Mouse (Mus musculus): Measurements from ENCODE around the gene Pou3f3.
A peak's percentile ranks its signal among the peaks of the same experiment; 100 is the strongest.

The Pou3f3 gene

DNA sequence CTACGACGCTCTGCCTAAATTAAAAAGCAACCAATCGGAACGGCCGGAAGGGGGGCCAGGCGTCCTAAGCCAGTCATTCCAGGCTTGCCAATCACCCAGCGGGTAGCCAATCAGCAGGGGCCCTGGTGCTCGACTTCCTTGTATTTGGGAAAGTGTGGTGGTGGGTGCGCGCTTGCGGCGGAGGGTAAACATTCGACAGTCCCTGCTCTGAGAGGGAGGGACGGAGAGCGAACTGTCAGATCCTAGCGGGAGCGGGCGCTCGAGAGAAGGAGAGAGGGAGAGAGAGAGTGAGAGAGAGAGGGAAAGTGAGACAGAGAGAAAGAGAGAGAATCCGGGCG, at the start of gene Pou3f3:
TSS of gene Pou3f3 (plus strand) at position 191 of the 338 bp plus-strand sequence.
- peak; percentile 98 for DNase-seq (ENCODE audit: low read depth, low spot score)

DNA sequence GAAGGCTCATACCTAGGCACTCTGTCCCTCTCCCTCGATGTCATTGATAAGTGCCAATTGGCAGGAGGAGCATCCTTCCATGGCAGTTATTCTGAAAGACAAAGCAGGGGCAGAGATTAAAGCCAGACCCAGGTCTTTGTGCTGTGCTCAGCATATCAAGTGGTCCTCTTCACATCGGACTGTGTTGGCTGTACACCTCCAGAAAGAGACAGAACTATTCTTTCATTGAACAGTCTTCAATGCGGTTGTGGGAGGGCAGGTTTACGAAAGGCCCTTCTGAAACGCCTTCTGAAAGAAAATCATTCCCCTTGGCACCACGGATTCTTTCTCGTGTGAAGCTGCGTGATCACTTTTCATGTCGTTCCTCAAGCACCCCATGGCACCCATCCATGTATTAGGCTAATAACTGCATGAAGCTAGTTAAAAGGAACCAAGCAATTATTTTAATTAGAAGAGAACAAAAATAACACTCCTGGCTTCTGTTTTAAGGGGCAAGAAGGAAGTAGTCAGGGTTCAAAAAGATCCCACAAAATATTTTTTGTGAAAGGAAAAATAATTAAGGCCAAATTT, 47.1 kb upstream of the Pou3f3 start:
- DNase-seq (ENCODE audit: low read depth, low spot score), result no peak

DNA sequence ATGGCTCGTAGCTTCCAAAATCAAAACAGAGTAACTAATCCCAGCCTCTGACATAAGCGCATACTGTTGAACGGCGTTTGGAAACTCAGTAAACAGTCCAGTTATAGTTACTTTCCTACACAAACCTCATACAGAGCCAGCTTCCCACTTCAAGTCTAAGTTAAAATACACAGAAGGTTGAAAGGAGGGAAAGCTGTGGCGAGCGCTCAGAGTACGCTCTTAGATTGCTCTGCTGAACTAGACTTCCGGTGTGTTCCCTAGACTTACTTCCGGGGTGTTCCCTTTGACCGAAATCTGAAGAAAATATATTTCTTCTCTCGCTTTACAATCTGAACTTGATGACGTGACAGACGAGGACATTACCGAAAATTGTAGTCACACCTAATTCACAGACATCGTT, 44.1 kb upstream of the Pou3f3 start:
- DNase-seq (ENCODE audit: low read depth, low spot score), result no peak

DNA sequence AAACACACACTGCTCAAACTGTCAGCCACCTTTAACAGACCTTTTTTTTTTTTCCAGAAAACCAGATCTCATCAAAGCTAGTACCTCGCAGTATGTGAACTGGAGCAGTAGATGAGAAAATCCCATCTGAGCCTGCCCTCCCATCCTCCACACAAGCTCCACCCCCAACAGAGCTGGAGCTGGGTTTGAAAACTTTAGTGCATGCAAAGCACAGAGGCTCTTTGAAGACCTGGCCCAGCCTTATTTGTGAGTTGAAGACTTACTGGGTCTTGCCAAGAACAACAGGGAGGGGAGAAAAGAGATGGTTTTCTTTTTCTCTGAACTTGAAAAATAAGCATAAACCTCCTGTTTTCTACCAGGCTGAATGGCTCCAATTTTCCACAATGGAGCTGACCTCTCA, 28.0 kb upstream of the Pou3f3 start:
- DNase-seq (ENCODE audit: low read depth, low spot score), result no peak

- no peak for DNase-seq (ENCODE audit: low read depth, low spot score)
Measured at GRCm38 (mm10) chr1:42680673-42681072, 14.9 kb upstream of the Pou3f3 start.

- no peak for DNase-seq (ENCODE audit: low read depth, low spot score)
Measured at GRCm38 (mm10) chr1:42681762-42682161, 13.8 kb upstream of the Pou3f3 start.

DNA sequence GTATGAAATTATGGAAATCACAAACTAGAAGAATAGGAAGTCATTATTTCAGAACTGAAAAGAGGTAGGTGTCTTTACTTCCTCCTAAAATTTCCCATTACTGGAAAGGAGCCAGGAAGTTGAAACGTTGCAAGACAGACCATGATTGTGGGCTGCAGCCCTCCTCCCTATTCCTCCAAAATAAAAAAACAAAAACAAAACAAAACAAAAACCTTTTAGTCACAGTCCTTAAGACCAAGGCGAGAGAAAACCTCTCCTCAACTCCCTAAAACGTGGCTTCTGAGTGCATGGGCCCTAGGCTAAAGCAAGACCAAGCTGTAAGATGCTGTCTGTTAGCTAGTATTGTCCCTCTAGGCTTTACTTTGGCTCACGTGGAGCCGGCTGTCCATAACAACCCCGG, 11.7 kb upstream of the Pou3f3 start:
- DNase-seq (ENCODE audit: low read depth, low spot score), result no peak

- no peak for DNase-seq (ENCODE audit: low read depth, low spot score)
Measured at GRCm38 (mm10) chr1:42684345-42684744, 11.2 kb upstream of the Pou3f3 start.

DNA sequence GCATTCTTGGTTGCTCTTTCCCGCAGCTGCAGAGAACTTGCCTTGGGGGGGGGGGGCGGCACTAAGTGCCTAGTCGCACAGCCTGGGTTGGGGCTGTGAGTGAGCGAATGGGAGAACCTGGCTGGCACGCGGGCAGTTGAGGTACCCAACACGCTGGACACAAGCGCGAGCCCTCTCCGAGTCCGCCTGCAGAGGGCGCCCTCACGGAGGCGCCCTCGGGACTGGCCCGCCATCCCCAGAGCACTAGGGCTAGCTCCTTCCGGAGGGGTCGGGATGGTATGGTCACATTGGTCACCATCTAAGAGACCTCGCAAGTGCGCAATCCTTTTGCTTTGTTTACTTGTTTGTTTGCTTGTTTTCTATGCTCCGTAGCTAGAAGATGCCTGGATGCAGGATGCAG, 10.8 kb upstream of the Pou3f3 start:
- DNase-seq (ENCODE audit: low read depth, low spot score), result peak; percentile 35

DNA sequence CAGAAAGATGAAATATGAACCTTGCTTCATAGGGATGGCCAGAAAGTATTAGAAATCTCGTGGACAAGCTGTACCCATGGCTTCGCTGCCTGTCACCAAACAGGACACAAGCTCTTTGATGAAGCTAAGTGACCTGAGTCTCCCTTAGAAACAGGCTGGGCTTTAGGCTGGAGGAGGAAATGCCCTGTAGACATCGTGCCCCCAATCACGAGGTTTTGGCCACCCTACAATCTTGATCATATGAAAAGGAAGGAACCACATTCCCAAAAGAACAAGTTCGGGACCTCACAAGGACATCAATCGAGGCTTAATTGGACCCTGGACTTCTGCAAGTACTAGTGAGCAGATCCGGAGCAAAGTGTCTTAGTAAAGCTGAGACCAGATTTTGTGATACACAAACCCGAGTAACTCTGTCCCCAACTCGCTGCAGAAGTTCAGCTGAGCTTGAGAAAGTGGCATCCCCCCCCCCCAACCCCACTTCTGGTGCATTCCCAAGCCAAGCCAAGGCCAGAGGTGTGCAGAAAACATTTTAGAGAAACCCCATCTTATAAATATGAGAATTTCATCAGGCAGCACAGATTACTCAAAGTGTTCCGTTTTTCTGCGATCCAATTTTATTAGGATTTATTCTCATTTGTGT, 10.1 kb upstream of the Pou3f3 start:
- DNase-seq (ENCODE audit: low read depth, low spot score), result no peak

DNA sequence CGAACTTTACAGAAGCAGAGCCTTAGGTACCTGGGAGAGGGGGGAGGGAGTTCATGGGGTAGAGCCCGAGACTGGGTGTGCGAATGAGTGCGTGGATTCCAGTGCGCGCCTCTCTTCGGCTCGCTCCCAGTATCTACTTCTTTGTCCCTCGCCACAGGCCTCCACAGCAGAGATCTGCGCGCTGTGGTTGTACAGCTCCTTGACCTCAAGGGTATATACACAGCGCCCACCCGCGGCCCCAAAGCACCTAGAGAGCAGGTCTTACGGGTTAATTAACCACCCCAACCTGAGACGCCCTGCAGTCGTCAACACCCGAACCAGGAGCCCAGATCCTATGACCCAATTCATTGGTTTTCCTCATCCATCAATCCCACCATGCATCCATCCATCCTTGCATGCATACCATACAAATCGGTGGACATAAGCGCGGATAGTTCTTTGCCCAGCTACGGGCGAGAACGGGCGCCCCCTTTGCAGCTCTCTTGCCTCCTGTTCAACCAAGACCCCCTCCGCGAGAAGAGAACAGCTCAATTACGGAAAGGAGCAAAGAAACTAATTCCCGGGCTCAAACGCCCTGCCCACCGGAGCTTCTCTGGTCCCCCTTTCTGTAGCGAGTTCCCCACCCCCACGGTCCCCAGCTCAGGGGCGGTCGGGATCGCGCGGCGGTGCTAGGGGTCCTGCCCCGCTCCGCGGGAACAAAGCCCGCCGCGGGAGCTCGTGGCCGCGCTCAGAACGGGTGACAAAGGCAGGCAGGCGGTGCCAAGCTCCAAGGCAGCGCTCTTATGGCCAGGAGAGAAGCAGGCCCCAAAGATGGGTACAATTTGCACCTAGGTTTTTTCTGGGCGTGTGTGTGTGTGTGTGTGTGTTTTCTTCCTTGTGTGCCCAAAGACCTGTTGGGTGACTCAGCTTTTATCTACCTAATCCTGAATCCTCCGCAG, 9.1 kb upstream of the Pou3f3 start:
- DNase-seq (ENCODE audit: low read depth, low spot score), result peak; percentile 77

DNA sequence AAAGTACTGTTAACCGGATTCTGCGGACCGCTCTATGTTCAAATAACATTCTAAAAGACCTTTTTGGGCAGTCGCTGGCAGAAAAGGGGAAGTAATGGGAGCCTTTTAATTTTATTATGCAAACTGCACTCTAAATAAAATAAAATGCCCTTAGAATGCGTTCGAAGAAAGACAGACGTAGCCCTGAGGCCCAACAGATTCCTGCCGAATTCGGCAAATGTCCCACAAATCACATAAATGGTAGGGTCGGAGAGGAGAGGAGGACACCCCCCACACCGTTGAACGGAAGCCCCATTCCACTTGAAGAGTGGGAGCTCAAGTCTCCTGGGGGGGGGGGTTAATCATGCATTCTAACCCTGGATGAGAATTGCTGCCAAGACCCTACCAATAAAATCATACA, 8.3 kb upstream of the Pou3f3 start:
- no peak for DNase-seq (ENCODE audit: low read depth, low spot score)

DNA sequence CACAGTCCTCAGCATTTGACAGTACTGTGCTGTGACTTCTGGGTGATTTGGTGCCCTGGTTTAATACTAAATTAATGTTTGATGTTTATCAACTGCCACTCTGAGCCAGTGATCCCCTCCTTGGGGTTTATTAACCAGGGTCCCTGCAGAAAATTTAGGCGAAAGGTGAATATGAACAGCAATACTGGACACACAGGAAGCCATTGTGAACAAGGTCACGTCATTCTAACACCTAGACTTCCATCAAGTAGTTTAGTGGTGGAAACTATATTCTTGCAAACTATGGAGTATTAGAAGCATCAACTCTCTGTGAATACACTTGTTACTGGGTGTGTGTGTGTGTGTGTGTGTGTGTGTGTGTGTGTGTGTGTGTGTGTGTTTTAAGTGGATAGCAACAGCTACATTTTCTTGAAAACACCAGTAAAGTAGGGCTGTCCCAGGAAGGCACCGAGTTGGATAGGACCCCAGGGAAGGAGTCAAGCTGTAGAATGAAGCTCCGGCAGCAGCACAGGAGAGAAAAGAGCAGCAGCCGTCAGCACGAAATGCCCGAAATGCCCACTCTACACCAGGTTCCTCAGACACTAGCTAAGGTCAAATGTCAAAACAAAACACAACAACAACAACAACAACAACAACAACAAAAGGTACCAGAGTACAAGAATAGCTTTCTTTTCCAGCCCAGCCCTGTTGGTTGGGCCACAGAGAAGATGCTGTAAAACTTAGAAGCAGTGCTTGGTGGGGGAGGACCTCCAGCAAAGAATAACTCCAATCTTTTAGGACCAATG, 7.6 kb upstream of the Pou3f3 start:
- DNase-seq (ENCODE audit: low read depth, low spot score), result no peak

DNA sequence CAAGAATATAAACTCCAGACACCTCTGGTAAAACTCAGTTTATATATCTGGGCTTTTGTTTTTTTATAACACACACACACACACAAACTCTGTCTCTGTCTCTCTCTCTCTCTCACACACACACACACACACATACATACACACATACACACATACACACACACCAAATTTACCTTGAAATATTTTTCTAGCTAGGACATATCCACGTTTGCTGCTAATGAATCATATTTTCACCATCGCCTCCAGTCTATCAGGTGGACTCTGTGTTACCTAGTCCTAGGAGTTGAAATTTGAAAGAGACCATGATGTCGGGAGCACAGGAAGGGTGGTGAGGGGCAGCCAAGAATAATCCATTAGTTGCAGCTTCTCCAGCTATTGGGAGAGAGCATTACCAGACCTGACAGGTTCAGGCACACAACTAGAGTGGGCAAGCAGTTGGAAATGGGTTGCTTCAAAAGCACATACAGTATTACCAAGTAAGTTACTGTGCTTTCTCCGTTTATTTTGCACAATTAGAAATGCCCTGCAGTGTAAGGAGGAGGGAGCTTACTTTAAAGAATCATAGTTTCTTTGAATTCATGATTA, 6.9 kb upstream of the Pou3f3 start:
- DNase-seq (ENCODE audit: low read depth, low spot score), result no peak

DNA sequence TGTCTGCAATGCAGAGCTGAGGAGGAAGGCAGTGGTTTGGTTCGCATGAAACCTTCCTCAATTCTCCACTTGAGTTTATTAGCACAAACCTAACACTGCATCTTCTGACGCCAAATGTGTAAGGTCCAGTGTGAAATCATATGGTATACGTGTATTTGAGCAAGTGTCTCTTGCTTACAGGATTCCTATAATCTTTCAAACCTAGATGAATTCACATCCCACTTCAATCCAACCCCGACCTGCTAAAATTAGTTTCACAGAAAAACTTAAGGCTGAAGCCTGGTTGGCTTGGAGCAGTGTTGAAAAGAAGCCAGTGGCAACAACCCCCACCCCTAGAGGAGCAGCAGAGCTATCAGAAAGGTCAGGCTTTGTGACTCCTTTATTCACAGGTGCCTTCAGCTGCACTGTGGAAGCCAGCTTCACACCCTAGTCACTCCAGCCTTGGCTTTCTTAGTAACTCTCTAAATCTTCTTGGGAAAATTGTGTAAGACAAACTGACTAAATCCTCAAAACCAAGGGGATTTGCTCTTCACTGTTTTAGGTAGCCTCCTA, 5.5 kb upstream of the Pou3f3 start:
- no peak for DNase-seq (ENCODE audit: low read depth, low spot score)

- DNase-seq (ENCODE audit: low read depth, low spot score), result peak; percentile 78
Measured at GRCm38 (mm10) chr1:42691202-42692170, 4.1 kb upstream of the Pou3f3 start.

DNA sequence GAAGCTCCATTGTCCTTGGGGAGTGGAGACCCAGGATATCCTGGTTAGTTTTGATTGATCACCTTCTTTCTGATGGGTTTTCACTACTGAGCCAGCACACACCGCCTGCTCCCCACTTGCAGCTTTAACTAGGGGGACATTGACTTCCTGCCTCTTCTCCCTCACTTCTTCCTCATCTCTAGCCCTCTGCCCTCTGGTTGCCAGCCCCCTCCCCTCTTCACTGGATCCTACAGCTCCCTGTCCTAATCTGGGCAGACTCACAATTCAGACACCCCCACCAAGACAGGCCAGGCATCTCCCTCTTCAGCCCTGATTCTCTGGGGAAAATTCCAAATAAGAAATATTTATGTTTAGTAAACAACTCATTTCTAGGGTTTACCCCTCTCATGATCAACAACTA, 3.3 kb upstream of the Pou3f3 start:
- DNase-seq (ENCODE audit: low read depth, low spot score), result no peak

GRCm38 (mm10) chr1:42693101-42693715, 2.4 kb upstream of the Pou3f3 start:
- DNase-seq (ENCODE audit: low read depth, low spot score), result no peak

- peak; percentile 63 for DNase-seq (ENCODE audit: low read depth, low spot score)
Measured at GRCm38 (mm10) chr1:42693852-42694251, 1.7 kb upstream of the Pou3f3 start.

DNA sequence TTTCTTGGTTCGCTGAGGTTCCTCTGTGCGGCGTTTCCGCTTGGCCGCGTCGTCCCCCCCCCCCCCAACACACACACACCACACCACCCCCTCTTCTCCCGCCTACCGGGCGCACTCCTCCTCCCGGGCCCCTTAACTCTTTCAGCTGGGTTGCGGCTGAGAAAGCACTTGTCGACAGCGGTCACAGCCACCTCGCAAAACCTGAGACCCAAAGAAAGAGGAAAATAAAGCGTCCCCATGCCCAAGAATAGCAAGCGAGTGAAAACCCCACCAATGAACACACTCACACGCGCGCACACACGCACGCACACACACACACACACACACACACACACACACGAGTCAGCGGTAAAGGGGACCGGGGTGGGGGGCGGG, 1.3 kb upstream of the Pou3f3 start:
- DNase-seq (ENCODE audit: low read depth, low spot score), result peak; percentile 46

Data from ES-CJ7 (cell line).